Comparison of ENCODE assay signal across 31 mouse cellular contexts in genomic region chr7:12012392-12012791, GRCm38 (mm10). TPM values are rescaled to one million over a fixed set of nuclear protein-coding genes. Genes with fewer than 3 reads are reported as not detected.
"Had no signal": no experiment of that assay in that cellular context is flagged by ENCODE, and none has a peak within 500 bp of the region (broad histone marks: within the 10 kb centered on the region; RNA-seq: fewer than 3 reads in every experiment).

No protein-coding gene starts in this region.

RNA-seq across cellular contexts. Expression of gene Vmn1r77, which starts 24.2 kb away (rescaled TPM):
- total RNA-seq: gastrocnemius, adult 2 months; gastrocnemius, postnatal 10 days; gastrocnemius, postnatal 25 days; gastrocnemius, postnatal 4 days; granulocyte monocyte progenitor cell, adult 5-6 weeks; heart, adult 18-20 months; heart, adult 8-10 months; heart, postnatal 14 days; heart, postnatal 36 days; hematopoietic stem cell, adult 5-6 weeks; layer of hippocampus, postnatal 10 days; layer of hippocampus, postnatal 25 days; left cerebral cortex, adult 2 months; left cerebral cortex, postnatal 14 days; left cerebral cortex, postnatal 36 days had no signal
- polyA plus RNA-seq: frontal cortex, adult 2 months; heart, embryonic 10.5 days; heart, embryonic 13.5 days; heart, embryonic 15.5 days; heart, postnatal 0 days; hindbrain, embryonic 12.5 days; hindbrain, embryonic 14.5 days; hindbrain, embryonic 16.5 days; intestine, embryonic 15.5 days; intestine, postnatal 0 days; kidney, embryonic 14.5 days; limb, embryonic 10.5 days; limb, embryonic 12.5 days; limb, embryonic 14.5 days; liver, embryonic 11.5 days; liver, embryonic 13.5 days had no signal
